Mouse (Mus musculus) brain, embryonic 14.5 days (tissue): Measurements from ENCODE around the gene Sqstm1. TPM values are rescaled to one million over a fixed set of nuclear protein-coding genes. Genes with fewer than 3 reads are reported as not detected.
"Not testable (repeated sequence)": the region's sequence is repeated elsewhere in the genome, so short reads cannot be mapped to it uniquely, and the experiment has no call there.

Experiments used
- DNase-seq: peaks from one replicate; pipeline ENCODE4 v3.0.0-alpha.2; 2011; ENCODE audit warnings: low read depth
- CTCF ChIP-seq: fragments of 200-500 bp; IDR thresholded peaks from 2 replicates; pipeline ENCODE4 v1.5.1; 2012; ENCODE audit warnings: inconsistent platforms, mild to moderate bottlenecking, moderate library complexity, borderline replicate concordance; ENCODE audit not compliant: insufficient read depth, insufficient read length; ENCODE audit errors: extremely low read depth
- POLR2A ChIP-seq: fragments of 200-500 bp; IDR thresholded peaks from 2 replicates; pipeline ENCODE4 v1.6.1; 2012; ENCODE audit warnings: mild to moderate bottlenecking, inconsistent platforms, borderline replicate concordance; ENCODE audit not compliant: poor library complexity, insufficient read depth, insufficient read length, severe bottlenecking; ENCODE audit errors: extremely low read depth
- polyA plus RNA-seq: library from polyadenylated mRNA; depleted of rRNA; stranded (reverse); fragments of >200 nt; gene quantifications from 2 replicates; pipeline ENCODE4 v1.2.3, GENCODE M21; 2012

The Sqstm1 gene
- polyA plus RNA-seq, 1 experiment: 203 TPM

- no peak for DNase-seq
- no peak for TF ChIP-seq CTCF
- no peak for TF ChIP-seq POLR2A
Measured at GRCm38 (mm10) chr11:50180478-50181231, 30.0 kb downstream of the Sqstm1 start.

- TF ChIP-seq POLR2A (no peak), CTCF (no peak)
- DNase-seq: no peak
Measured at GRCm38 (mm10) chr11:50178532-50179488, 31.8 kb downstream of the Sqstm1 start.

- no peak for TF ChIP-seq POLR2A
- no peak for TF ChIP-seq CTCF
- DNase-seq: no peak
Measured at GRCm38 (mm10) chr11:50177111-50177510, 33.5 kb downstream of the Sqstm1 start.

GRCm38 (mm10) chr11:50176351-50176750, 34.3 kb downstream of the Sqstm1 start:
- no peak for DNase-seq
- TF ChIP-seq POLR2A: no peak
- TF ChIP-seq CTCF: no peak

GRCm38 (mm10) chr11:50174730-50175187, 35.9 kb downstream of the Sqstm1 start:
- peak; percentile 100 for DNase-seq
- TF ChIP-seq CTCF: no peak
- TF ChIP-seq POLR2A: peak; percentile 83; the same call in 1 of the 2 replicates

GRCm38 (mm10) chr11:50174111-50174729, 36.4 kb downstream of the Sqstm1 start, which contains the start of gene Mrnip:
TSS of gene Mrnip (plus strand) at chr11:50174444.
- DNase-seq: not testable (repeated sequence)

- TF ChIP-seq CTCF (no peak), POLR2A (no peak)
Measured at GRCm38 (mm10) chr11:50168352-50168751, 42.3 kb downstream of the Sqstm1 start.

GRCm38 (mm10) chr11:50162338-50163050, 48.1 kb downstream of the Sqstm1 start:
- no peak for TF ChIP-seq CTCF
- no peak for TF ChIP-seq POLR2A
- no peak for DNase-seq

More at GRCm38 (mm10) chr11:50168352-50168751, 42.3 kb downstream of the Sqstm1 start:
- DNase-seq: no peak

GRCm38 (mm10) chr11:50161578-50162304, 48.9 kb downstream of the Sqstm1 start:
- TF ChIP-seq CTCF: peak; percentile 98
- no peak for TF ChIP-seq POLR2A
- DNase-seq: peak; percentile 74

- no peak for DNase-seq
- TF ChIP-seq POLR2A (no peak), CTCF (no peak)
Measured at GRCm38 (mm10) chr11:50159347-50159746, 51.3 kb downstream of the Sqstm1 start.

GRCm38 (mm10) chr11:50158346-50158745, 52.3 kb downstream of the Sqstm1 start:
- no peak for TF ChIP-seq CTCF
- no peak for TF ChIP-seq POLR2A

More at GRCm38 (mm10) chr11:50158346-50158745, 52.3 kb downstream of the Sqstm1 start:
- DNase-seq: no peak
